Mouse (Mus musculus) hindbrain, embryonic 16.5 days (tissue): ENCODE measurements around the gene Gm5936. TPM values are rescaled to one million over a fixed set of nuclear protein-coding genes. Genes with fewer than 3 reads are reported as not detected.
"Not testable (repeated sequence)": the region's sequence is repeated elsewhere in the genome, so short reads cannot be mapped to it uniquely, and the experiment has no call there.

ENCODE experiments used
- ATAC-seq: fragments of 200-750 bp; cut with Nextera tagmentation; 2 replicates; pipeline ENCODE4 v1.8.0; 2017; ENCODE audit warnings: moderate TSS enrichment, moderate library complexity
- H3K27ac ChIP-seq: fragments of 300-500 bp; sonication (generic); 2 replicates; pipeline ENCODE4 v1.5.1; 2014; ENCODE audit warnings: low read depth, mild to moderate bottlenecking, control low read depth, low read length, moderate library complexity
- H3K27me3 ChIP-seq: fragments of 300-500 bp; sonication (generic); replicated peaks from 2 replicates; pipeline ENCODE4 v1.6.1; 2014; ENCODE audit warnings: low read length; ENCODE audit not compliant: control insufficient read depth, insufficient read depth
- H3K36me3 ChIP-seq: fragments of 300-500 bp; sonication (generic); 2 replicates; pipeline ENCODE4 v1.6.1; 2014; ENCODE audit warnings: mild to moderate bottlenecking, low read length, moderate library complexity, mixed read lengths; ENCODE audit not compliant: control insufficient read depth, insufficient read depth
- H3K4me1 ChIP-seq: fragments of 300-500 bp; sonication (generic); 2 replicates; pipeline ENCODE4 v1.6.1; 2014; ENCODE audit warnings: low read depth, low read length; ENCODE audit not compliant: control insufficient read depth, insufficient read depth
- H3K4me2 ChIP-seq: fragments of 300-500 bp; sonication (generic); 2 replicates; pipeline ENCODE4 v1.6.1; 2014; ENCODE audit warnings: mild to moderate bottlenecking, low read length, control low read depth, moderate library complexity
- H3K4me3 ChIP-seq: fragments of 300-500 bp; sonication (generic); 2 replicates; pipeline ENCODE4 v1.5.1; 2014; ENCODE audit warnings: mild to moderate bottlenecking, low read length, control low read depth, moderate library complexity
- H3K9ac ChIP-seq: fragments of 300-500 bp; sonication (generic); 2 replicates; pipeline ENCODE4 v1.6.1; 2014; ENCODE audit warnings: low read depth, mild to moderate bottlenecking, control low read depth, low read length, moderate library complexity
- H3K9me3 ChIP-seq: fragments of 300-500 bp; sonication (generic); 2 replicates; pipeline ENCODE4 v1.6.1; 2014; ENCODE audit warnings: mild to moderate bottlenecking, low read length, moderate library complexity; ENCODE audit not compliant: control insufficient read depth
- WGBS: fragments of 180-500 bp; shearing (Covaris S2); extraction: QIAGEN DNeasy Blood & Tissue Kit; methylation state at CpG from one replicate; pipeline ENCODE4 v1.1.7; 2014; 5-methylcytosine and 5-hydroxymethylcytosine counted together
- polyA plus RNA-seq: library from polyadenylated mRNA; unstranded; fragments of >200 nt; fragmentation: Nextera tagmentation; extraction: Ambion mirVana; gene quantifications from 2 replicates; pipeline ENCODE4 v1.2.1, GENCODE M21; 2015

Gene Gm5936
- 0.14 and 0.15 TPM in 2 replicates for polyA plus RNA-seq

DNA sequence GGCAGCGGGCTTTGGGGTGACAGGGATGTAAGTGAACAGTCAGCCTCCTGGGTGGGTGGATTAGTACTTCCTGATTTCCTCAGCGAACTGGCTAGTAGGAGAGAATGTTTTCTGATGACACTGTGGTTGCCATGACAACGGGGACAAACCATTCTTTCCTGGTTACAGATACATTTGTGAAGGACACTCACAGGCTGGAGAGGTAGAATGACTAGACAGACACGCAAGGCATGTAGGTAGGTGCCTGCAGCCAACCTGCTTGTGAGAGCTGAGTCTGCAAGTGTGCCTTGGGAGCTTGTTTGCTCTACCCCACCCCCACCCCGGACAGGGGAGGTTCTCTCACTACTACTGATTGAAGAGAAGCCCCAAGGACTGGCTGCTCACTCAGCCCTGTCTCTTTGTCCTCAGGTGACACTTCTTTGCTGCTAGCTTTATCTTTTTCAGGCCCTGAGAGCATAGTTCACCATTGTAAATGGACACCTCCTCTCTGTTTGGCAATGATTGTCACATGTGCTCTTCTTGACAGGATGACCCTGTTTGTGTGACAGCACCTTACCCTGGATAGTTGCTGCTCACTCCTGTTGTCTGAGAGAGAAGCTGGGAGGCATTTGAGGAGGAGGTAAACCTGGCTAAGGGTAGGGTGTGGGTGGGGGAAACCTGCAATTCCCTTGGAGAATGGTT lies at the start of gene Gm5936:
Gm5936 (plus strand) TSS at position 355 of the 681 bp plus-strand sequence.
- not testable (repeated sequence) for H3K27me3 ChIP-seq, H3K4me3 ChIP-seq, H3K36me3 ChIP-seq, H3K4me2 ChIP-seq, H3K9ac ChIP-seq, H3K9me3 ChIP-seq, H3K4me1 ChIP-seq, H3K27ac ChIP-seq
- peak; percentile 91 for ATAC-seq
- WGBS = 64% methylated on average over 1 of the region's 5 CpGs

DNA sequence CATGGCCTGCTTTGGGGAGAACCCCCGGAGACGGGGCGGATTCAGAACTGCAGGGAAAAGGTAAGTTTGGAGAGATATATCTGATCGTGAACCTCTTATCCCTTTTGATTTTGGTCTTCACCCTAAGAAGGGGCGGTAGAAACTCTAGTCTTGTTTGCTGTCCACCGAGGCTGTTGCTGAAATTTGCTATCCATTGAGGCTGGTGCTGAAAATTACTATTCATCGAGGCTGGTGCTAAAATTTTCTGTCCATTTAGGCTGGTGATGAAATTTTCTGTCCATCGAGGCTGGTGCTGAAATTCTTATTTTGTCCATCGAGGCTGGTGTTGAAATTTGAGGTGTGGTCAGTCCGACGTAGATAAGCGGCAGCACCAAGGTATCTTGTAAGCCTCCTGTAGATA lies 19.1 kb downstream of the Gm5936 start:
- H3K4me1 ChIP-seq, H3K9ac ChIP-seq, H3K4me3 ChIP-seq, H3K27me3 ChIP-seq, H3K9me3 ChIP-seq, H3K27ac ChIP-seq, H3K36me3 ChIP-seq, ATAC-seq, H3K4me2 ChIP-seq: not testable (repeated sequence)
- WGBS = 91% methylated on average over 12 of the region's 12 CpGs

DNA sequence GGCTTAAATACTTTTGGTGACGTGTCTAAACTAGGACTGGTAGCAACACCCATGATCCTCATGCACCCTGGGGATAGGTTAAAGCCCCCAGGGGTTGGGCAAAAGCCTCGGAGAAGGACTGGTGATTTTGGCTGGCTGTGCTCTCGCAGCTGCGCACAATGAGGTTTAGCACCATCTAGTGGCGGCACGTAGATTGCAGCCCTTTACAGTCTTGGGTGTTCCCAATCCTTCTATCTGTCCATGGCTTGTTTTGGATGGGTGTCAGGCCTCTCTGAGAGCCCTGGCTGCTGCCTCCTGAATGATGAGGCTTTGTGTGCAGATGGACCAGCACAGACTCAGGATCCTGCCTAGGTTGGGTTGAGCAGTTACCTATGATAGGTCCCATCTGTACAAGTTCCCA lies 43.1 kb downstream of the Gm5936 start:
- not testable (repeated sequence) for H3K4me2 ChIP-seq, H3K4me3 ChIP-seq, H3K9me3 ChIP-seq, H3K27ac ChIP-seq, H3K9ac ChIP-seq, H3K36me3 ChIP-seq, H3K4me1 ChIP-seq, H3K27me3 ChIP-seq
- 40% methylated on average over 4 of the region's 6 CpGs for WGBS
- peak; percentile 50; the same call in 1 of the 2 replicates for ATAC-seq

Other genes starting within 250 kb of the Gm5936 start
- not detected in 2 replicates for gene Olfr1325, start 244.5 kb upstream of the Gm5936 start, polyA plus RNA-seq
- gene Gm5640, start 191.6 kb upstream of the Gm5936 start, polyA plus RNA-seq = 0.27 and 0.29 TPM in 2 replicates
- gene Gm6890, start 96.3 kb upstream of the Gm5936 start, polyA plus RNA-seq = not detected in 2 replicates
- gene Gab3, start 248.3 kb downstream of the Gm5936 start, polyA plus RNA-seq = 3.0 and 3.1 TPM in 2 replicates